Mouse (Mus musculus) lung, adult 2 months (tissue): ENCODE measurements at regions not wholly inside any gene's neighbourhood (a gene's known extent, or its start where the extent isn't known, plus 50 kb on each side); places are given as distances from the start of the nearest gene placed in this dataset.

Source experiments
- CTCF ChIP-seq: fragments of 200-500 bp; IDR thresholded peaks from 2 replicates; pipeline ENCODE4 v1.5.1; 2011; ENCODE audit warnings: mild to moderate bottlenecking, low read length, control low read depth; ENCODE audit not compliant: insufficient read depth
- POLR2A ChIP-seq: fragments of 200-500 bp; IDR thresholded peaks from 2 replicates; pipeline ENCODE4 v1.6.1; 2011; ENCODE audit warnings: low read depth, mild to moderate bottlenecking, control low read depth, low read length, borderline replicate concordance; ENCODE audit errors: extremely low read depth

GRCm38 (mm10) chr12:118754076-118754475, 92.1 kb upstream of the Sp8 start:
- TF ChIP-seq POLR2A, result no peak
- no peak for TF ChIP-seq CTCF
